Mouse (Mus musculus) adipocyte (in vitro differentiated cells): ENCODE results near the gene Srrm3.

Experiments
- DNase-seq: peaks from one replicate; pipeline ENCODE4 v3.0.0-alpha.2; 2016; ENCODE audit warnings: low spot score

Gene Srrm3

DNA sequence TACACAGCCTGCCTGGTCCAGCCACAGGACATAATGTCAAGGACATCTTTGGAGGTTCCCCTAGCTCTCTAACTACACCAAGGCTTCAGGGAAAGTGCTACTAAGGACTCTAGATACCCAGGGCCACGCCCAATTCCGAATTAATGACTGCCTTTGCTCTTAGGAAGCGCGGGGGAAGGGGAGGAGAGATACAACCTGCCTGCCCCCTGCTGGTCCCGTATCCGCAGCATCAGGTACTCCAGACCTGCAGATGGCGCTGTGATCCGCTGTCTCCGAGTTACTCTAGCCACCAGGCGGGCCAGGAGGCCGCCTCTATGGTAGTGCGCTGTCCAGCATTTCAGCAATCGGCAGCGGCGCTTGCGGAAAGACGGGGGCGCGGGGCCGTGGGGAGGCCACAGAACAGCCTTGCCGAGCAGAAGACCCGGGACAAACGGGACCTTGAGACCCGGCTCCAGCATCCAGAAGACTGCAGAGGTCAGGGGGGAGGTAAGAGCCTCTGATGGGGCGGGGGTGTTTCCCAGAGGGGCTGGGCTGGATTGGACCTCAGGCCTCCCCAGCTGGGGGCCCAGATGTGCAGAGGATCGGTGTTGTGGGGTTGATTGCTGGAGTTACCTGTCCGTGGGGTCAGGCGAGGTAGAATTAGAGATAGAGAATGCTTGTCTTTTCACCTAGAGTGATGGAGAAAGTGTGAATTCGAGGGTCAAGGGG, at the start of gene Srrm3:
TSS of gene Srrm3 (plus strand) at position 336 of the 708 bp plus-strand sequence.
- peak; percentile 76 for DNase-seq

DNA sequence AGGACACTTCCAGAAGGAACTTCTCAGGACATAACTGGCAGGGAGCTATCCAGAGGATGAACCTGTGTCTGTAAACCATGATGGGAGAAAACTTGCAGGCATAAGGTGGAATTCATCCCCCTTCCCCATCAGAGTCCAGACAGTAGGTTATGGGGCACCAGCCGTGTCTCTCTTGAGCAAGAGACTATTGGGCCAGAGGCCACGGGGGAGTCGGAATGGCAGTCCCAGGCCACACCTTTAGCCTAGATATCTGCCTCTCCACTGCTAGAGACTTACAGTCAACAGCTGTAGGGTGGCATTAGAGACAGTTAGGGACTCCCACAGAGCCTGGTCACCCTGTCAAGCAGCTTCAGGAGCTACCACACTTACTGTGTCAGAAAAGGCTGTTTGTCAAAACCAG, 44.8 kb upstream of the Srrm3 start:
- DNase-seq, result peak; percentile 72

DNA sequence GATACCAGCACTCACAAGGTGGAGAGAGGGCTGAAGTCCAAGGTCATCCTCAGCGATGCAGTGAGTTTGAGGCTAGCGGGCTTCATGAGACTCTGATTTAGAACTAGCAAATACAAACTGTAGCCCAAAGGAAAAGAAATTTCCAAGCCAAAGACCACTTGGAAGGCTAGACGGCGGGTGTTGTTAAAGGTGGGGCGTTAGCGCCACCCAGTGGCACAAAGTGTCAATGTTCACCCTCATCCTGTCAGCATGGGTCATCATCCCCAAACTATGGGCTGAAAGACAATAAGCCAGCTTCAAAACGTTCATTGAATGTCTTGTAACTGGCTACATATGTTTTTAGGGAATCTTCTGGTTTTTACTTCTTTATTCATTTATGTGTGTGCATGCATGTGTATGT, 43.2 kb upstream of the Srrm3 start:
- peak; percentile 85 for DNase-seq

DNA sequence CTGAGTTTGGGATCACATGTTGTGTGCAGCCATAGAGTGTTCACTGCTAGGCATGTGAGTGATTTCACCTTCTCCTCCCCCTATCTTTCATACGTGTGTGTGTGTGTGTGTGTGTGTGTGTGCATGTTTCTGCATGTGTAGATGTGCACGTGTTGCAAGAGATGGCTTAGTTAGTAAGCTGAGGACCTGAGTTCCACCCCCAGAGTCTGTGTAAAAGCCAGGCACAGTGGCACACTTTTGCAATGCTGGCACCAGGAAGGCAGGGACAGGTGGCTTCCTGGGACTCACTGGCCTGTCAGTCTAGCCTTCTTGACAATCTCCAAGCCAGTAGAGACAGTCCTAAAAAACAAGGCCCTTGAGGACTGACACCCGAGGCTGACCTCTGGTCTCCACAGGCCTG, 41.7 kb upstream of the Srrm3 start:
- no peak for DNase-seq

DNA sequence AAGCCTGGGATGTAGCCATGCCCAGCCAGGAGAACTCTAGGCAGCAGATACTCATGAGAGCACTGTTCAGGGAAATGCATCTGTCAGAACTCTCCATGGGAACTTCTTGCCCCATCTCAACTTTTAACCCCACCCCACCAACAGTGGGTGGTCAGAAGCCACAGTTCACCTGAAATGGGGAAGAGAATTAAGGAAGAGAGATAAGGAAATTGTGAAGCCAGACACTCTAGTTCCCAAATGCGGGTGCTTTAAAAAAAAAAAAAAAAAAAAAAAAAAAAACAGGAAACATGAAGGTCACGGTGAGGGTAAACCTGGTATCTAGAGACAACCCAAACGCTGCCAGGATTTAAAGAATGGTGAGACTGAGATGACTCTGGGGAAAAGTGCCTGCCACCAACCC, 34.2 kb upstream of the Srrm3 start:
- no peak for DNase-seq

DNA sequence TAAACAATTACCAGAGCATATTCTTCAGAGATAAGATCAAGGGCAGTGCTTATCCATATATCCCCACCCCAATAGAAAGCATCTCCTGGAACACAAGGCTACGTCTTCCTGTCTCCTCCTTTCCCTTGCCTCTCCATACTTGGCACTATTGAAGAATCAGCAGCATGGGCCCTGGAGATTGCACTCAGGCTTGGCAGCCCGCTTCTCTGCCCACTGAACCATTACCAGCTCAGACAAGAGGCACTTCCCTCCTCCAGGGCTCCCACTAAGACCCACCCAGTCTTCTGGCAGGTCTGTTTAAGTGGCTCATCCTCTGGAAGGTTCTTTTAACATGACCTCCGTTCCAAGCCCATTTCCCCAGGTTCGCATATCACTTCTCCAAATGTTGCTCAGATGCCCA, 30.1 kb upstream of the Srrm3 start:
- no peak for DNase-seq

DNA sequence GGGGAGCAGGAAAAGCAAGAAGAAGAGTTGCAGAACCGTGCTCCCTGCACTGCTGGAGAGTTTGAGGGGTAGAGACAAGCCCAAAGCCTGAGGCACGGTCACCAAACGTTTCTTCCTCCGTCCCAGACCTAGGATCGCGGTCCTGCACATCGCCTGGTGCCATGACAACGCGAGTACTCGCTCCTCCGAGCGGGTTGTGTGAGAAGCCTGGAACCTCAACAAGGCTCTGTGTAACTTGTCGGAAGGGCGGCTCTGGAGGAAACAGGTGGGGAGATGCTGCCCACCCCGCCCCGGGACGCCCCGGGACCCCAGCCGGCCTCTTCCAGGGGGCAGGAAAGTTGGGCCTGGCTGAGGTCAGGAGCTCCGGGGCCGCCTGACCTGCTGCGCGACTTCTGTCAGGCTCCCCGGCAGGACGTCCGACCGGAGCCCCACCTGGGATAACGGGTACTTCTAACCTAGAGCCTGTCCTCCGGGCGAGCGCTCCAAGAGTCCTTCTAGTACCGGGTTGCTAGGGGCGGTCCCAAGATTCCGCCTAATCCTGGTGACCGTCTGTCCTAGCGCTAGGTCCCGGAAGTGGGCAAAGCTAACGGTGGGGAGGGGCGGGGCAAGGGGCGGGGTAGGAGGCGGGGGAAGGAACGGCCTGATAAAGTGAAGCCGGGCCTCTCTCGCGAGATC, 28.8 kb upstream of the Srrm3 start, which contains the start of gene Styxl1:
TSS of gene Styxl1 (minus strand) at position 590 of the 675 bp plus-strand sequence.
- no peak for DNase-seq

DNA sequence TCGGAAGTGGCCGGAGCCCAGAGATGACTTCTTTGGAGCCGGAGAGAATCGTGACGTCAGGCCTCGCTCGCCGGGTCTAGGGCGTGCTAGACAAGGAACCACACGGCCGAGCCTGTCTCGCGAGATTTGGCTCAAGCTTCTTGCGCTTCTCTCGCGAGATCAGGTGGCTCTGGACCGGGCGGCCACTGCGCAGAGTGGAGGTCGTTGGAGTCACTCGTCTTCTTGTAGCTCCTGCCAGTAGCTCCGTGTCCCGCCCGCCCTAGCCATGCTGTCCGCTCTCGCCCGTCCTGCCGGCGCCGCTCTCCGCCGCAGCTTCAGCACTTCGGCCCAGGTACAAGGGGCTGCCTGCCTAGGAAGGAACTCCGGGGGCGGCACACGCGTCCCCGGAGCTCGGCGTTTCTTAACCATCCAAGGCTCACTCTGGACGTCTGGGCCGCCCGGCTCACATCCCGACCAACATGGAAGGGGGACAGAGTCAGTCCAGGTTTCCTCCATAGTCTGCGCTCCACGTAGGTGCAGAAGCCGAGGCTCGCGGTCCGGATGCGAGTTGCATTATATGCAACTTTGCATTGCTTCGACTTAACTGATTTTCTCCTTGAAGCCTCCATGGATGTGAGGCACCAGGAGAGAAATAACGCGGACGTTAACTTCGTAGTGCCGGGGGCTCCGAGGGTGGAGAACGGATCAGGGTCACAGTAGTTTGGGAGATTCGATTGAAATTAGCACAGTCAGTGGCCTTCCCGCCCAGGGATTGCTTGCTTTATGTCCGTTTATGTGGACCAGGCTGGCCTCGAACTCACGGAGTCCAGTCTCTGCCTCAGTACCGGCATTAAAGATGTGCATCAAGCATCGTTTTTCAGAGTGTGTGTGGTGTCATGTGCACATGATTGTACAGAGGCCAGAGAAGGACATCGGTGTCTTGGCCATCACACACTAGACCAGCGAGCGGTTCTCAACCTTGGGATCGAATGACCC, 27.9 kb upstream of the Srrm3 start, which contains the start of gene Mdh2:
TSS of gene Mdh2 (plus strand) at position 10 of the 975 bp plus-strand sequence.
- DNase-seq, result peak; percentile 100

DNA sequence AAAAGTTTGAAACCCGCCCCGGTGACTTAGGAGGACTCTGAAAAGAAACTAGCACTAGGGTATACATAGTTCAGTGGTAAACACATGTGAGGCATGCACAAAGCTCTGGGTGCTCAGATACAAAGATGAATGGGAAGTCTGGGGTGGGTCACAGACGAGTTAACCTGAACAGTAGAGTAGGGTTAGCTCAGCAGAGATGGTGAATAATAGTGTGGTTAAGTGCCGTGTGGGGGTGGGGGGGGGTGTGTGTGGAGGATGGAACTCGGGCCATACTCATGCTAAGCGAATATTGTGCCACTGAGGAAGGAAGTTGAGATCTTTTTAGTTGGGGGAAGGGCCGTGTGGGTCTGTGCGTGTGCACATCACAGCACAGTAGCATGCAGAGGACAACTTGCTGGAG, 26.4 kb upstream of the Srrm3 start:
- DNase-seq, result no peak

DNA sequence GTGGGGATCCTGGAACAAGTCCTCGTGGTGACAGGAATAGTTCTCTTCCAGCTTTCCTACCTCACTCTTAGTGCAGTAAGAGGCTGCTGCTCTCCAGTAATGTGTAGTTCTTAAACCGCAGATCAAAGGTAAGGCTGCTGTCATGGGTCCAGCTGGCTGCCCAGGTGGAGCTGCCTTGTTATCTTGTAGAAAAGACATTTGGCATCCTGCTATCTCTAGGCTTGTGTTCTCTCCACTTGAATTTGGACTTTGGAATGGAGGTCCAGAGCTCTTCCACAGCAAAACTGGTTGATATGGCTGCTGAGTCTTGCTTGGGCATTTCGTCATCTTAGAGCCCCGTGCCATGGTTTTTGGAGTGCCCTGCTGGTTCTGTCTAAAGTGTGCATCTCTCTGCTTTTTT, 23.8 kb upstream of the Srrm3 start:
- no peak for DNase-seq

DNA sequence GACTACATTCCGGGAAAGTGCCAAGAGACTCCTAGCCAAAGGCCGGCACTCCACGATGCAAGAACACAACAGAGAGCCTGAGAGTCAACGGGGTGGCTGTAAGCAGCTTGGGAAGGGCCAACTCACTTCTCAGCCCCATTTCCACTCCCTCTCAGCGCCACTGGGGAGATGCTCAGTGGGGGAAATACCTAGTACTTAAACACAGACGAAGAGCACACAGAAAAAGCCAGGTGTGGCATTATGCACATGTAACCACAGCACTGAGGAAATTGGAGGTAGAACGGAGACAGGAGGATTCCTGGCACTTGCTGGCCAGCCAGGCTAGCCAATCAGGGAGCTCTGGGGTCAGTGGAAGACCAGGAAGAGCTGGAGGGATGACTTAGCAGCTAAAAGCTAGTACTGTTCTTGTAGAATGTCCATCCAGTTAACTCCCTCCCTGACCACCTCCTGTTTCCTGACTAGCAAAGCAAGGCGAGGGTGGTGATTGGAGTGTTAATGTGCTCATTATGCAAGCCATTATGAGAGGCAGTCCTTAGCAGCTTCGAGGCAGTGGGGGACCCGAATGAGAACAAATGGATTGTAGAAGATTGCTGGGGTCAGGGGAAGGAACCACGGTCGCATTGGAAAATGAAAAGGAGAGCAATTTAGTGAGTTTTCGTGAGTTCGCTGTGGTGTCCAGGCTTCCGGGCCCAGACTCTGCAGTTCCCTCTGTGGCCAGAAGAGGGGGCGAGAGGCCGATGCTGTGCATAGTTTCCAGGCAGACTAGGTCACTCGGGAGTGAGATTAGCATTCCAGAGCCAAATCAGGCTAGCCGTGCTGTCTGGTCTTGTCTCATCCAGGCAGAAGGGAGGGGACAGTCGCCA, 12.5 kb upstream of the Srrm3 start:
- DNase-seq, result peak; percentile 86

DNA sequence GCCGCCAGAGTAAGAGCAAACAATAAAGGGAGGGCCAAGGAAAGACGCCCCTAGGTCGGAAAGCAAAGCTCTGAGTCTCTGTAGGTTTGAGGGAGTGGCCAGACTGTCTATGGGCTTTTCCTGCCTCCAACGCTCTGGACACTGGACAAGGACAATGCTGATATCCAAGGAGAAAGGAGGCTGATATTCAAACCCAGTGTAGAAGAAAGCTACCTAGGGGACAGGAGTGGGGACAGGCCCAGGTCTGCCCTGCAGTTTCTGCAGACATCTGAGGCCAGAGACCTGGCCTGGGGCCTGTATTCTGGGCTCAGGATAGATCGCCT, 11.9 kb upstream of the Srrm3 start:
- DNase-seq, result no peak

DNA sequence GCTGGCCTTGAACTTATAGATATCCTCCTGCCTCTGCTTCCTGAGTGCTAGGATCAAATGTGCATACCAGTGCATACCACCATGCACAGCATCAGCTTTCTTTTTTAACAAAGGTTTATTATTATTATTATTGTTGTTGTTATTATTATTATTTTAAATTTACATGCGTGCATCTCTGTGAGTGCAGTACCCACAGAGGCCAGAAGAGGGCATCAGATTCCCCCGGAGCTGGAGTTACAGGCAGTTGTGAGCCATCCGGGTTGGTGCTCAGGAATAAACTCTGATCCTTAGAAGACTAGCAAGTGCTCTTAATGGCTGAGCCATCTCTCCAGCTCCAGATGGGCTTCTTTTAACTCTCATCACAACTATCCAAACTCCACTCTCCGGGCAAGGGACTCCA, 6.9 kb upstream of the Srrm3 start:
- DNase-seq, result no peak

DNA sequence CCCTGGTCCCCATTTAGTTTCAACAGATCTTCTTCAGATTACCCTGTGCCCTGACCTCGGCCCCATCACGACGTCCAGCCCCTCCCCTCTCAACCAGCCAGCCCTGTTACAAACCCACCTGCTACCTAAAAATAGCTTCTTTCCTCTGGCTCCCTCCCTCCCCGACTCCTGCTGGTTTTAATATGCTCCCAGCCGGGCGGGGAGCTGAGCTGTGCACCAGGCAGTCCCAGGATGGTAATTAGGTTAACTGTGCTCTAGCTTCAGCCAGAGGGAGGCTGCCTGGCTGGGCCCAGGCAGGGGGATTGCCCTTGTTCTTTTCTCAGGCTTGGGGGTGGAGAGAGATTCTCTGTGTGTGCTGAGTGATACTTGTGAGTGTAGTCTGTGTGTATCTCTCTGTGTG, 5.8 kb upstream of the Srrm3 start:
- DNase-seq, result no peak

DNA sequence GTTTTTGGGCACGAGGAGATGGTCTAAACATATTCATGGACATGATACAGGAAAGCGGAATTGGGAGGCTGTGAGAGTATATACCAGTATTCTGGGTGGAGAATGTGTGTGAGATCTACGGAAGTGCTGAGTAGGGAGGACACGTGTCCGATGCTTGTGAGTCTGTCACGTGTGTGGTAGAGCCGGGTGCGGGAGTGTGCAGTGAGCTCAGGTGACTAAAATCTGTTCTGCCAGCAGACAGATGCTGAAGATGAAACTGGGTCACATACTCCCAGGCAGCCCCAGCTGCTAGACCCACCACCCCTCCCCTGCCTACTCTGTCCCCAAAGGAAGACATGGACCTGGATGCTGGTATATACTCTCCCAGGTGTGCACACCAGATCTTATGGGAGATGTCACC, 4.0 kb upstream of the Srrm3 start:
- DNase-seq, result no peak

DNA sequence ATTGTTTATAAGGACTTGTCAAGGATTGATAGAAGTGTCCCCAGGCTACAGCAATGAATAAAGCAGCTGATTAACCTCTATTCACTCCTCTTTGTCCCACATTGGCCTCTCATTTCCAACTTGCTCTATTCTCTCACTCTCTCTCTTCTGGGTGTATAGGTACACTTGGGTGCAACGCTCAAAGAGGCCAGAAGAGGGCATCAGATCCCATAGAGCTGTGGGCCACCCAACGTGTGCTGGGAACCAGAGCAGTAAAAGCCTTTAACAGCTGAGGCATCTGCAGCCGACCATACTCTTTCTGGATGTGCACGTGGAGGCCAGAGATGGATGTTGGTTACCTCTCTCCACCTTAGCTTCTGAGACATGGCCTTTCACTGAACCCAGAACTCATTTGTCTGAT, 3.6 kb upstream of the Srrm3 start:
- no peak for DNase-seq

DNA sequence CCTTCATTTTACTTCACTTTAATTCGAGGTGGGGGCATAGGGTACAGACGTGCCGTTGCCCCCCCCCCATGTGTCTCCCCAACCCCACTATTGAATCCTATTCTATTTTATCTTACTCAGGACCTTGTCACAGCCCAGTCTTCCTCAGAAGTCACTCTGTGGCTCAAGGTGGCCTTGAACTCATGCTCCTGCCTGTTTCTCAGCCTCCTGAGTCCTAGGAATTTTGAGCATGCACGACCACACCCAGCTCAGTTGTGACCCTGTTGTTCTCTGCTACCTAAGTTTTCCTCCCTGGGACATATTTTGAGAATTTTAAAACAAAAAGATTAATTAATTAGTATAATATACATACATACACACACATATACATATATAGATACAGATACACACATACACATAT, 3.0 kb upstream of the Srrm3 start:
- no peak for DNase-seq

DNA sequence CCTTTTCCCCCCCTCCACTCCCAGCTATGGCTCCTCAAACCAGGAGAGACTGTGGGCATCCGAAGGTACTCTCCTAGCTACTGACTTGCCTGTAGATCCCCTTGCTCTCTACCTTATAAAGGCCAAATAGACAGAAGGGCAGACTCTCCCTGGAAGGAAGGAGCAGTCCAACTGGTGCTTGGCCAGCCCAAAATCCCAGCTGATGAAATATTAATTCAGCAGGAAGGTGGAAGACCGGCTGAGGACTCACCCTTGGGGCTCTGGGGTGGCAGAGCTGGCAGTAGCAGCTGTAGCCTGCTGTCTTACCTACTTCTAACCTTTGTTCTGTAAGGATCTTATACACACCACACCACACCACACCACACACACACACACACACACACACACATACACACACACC, 2.0 kb upstream of the Srrm3 start:
- no peak for DNase-seq

DNA sequence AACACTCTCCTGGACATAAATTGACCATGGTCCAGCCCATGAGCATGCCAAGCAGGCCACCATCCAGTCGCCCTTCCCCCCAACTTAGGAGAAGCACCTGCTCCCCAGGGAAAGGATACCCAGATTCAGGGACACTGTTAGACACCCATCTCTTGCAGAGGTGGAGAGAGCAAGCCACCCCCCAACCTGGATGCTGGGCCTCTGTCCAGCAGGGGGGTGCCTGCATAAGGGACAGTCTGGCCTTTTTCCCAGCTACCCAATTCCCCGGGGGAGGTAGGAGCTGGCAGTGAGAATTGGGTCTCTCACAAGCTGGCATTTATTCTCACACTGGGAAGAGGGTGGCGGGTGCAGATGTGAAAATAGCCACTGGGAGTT, 560 bp downstream of the Srrm3 start:
- no peak for DNase-seq

DNA sequence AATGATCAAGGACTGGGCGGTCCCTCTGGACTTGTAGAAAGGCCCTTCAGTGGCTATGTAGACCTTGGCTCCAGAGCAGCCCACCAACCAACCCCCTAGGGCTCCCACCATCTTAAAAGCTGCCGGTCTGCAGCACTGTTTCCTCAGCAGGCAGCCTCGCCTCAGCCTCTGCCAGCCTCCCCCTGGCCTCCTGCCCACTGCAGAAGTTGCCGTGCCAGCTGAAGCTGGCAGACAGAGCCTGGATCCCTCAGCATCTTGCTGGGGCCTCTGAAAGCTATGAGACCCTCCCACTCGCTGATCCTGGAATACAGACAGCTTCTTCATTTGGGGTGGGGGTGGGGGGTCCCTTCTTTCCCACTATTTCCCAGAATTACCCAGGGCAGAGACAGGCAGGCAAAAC, 6.3 kb downstream of the Srrm3 start:
- no peak for DNase-seq

DNA sequence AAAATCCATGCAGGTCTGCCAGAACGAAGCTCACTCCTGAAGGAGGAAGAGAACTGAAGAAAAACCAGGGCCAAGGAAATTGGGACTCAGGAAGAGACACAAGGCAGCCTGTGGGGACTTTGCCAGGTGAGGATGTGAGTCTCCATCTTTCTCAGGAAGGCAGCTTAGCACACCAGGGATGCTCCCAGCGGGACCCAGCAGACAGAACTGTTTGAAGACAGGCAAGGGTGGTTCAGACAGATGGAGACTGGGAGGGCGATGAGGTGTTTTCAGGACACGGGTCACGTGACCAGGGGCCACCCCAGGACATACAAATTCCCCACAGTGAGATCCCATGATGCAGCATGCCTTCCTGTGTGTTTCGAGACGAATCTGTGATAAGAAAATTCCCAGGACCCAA, 11.8 kb downstream of the Srrm3 start:
- no peak for DNase-seq
